Mouse (Mus musculus): ENCODE results near the gene Dbh.

DNA sequence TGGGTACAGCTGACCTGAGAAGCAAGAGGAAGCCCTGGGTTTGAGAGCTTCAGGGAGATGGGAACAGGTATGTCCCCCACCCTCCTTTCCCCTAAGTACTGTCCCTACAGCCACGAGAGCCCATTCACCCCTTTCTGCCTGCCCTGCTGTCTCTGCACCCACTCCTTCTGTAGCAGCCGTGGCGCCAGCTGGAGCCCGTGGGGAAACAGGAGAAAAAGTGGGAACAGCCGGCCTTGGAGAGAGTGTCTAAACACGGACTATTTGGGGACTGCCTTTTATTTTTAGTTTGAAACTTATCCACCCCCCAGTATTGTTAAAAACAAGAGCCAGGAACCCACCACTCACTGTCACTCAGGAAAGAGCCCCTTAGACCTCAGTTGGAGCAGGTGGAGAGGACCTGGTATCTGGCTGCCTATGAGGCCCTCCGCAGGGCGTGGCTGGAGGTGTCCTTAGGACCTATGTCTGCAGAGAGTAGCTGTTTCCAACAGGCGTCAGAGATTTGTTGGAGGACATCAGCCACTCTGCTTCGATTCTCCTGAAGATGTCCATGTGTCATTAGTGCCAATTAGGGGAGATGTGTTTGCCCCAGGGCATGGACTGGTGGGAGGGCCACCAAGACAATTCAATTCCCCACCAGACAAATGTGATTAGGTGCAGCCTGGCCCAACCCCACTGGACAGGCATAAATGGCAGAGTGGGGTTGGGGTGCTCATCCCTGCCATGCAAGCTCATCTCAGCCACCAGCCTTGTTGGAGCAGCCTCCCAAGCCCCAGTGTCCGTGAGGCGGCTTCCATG, at the start of gene Dbh:
- TF ChIP-seq CTCF (IDR thresholded peaks at IDR 0.05; ENCODE audit: low read depth, low read length) (no peak), POLR2A (IDR thresholded peaks at IDR 0.05; ENCODE audit: borderline replicate concordance, low read depth, low read length) (no peak)
